Mouse (Mus musculus): ENCODE results near the gene Isg20l2. TPM values are rescaled to one million over a fixed set of nuclear protein-coding genes. Genes with fewer than 3 reads are reported as not detected.
A peak's percentile ranks its signal among the peaks of the same experiment; 100 is the strongest.

Gene Isg20l2
- total and polyA plus RNA-seq, 3 experiments, result 6.2 to 10.9 (median 10.6) TPM

DNA sequence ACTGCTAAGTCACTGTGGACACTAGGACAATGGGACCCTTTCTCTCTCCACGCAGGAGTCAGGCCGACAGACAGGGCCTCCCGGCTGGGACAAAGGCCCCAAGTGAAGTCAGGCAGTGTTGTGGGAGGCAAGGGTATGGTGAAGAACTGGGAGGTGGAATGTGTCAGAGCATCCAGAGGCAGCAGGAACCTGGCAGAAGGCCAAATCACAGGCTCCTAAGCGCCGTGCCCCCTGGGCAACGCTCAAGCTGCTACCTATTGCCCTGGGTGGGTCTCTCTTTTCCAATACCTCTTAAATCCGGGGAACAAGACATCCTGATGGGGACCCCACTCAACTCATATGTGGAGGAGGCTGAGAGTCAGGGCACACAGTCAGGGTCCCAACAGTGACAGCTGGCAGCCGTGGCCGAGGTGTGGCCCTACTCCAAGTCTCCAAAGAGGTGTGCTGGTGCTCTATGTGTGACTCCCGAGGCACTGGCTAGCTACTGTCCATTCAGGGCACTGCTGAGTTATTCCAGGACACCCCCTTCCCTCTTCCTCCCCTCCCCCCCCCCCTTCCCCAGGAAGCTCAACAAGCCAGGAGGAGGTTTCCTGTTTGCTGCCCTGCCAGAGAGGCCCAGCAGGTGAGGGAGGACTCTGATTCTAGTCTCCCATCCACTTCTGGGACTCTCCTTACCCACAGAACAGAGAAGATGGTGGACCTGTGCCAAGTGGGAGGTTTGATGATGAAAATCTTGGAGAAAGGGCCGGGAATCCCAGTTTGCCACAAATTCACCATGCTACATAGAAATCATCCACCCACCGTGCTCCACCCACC, 55.6 kb downstream of the Isg20l2 start:
- intact Hi-C loops (cut with DNase I), result no loop called here
- Histone ChIP-seq H3K9ac (ENCODE audit: low read depth, low read length) (no peak overlapping the region), H3K36me3 (ENCODE audit: control insufficient read depth, insufficient read depth, low read length) (no peaks in the 10 kb centered on the region), H3K4me3 (no peak overlapping the region), H3K27ac (peak overlapping the region; percentile 59), H3K79me2 (replicated peaks; ENCODE audit: control insufficient read depth, insufficient read depth, low read length) (no peaks in the 10 kb centered on the region), H3K27me3 (ENCODE audit: control insufficient read depth, insufficient read depth, low read length) (no peaks in the 10 kb centered on the region), H3K4me1 (ENCODE audit: control insufficient read depth, insufficient read depth, low read length) (peaks cover 45% of the 10 kb centered on the region)
- WGBS, result 25% methylated on average over 12 of the region's 12 CpGs
- peak; percentile 54; the same call in 1 of the 2 replicates for TF ChIP-seq EP300 (IDR thresholded peaks at IDR 0.05; ENCODE audit: insufficient read depth, low read depth, low read length)
- TF ChIP-seq POLR2A (IDR thresholded peaks at IDR 0.05; ENCODE audit: insufficient read depth, low read depth, low read length), result 0 out of 2 replicates have a peak, but pooled peaks have one; percentile 25
- no peak for TF ChIP-seq CTCF (IDR thresholded peaks at IDR 0.05)
- DNase-seq, result peak; percentile 32 to 43

- peak overlapping the region; percentile 59 for H3K27ac ChIP-seq
- H3K9ac ChIP-seq (ENCODE audit: low read depth, low read length), result 0 out of 2 replicates have a peak overlapping the region, but pooled peaks have one; percentile 15
- H3K36me3 ChIP-seq (ENCODE audit: control insufficient read depth, insufficient read depth, low read length), result no peaks in the 10 kb centered on the region
- intact Hi-C loops (cut with DNase I), result loop anchor here (1.0 kb wide), 2 partner anchors 17 to 52 kb away; no protein-coding TSS in a partner anchor
- H3K4me3 ChIP-seq, result peak overlapping the region; percentile 0; the same call in 1 of the 2 replicates
- DNase-seq, result peak; percentile 91 to 94
- TF ChIP-seq CTCF (IDR thresholded peaks at IDR 0.05) (peak; percentile 98), EP300 (IDR thresholded peaks at IDR 0.05; ENCODE audit: insufficient read depth, low read depth, low read length) (peak; percentile 92), POLR2A (IDR thresholded peaks at IDR 0.05; ENCODE audit: insufficient read depth, low read depth, low read length) (peak; percentile 37; the same call in 1 of the 2 replicates)
- 1% methylated on average over 17 of the region's 17 CpGs for WGBS
- H3K4me1 ChIP-seq (ENCODE audit: control insufficient read depth, insufficient read depth, low read length), result peaks cover 36% of the 10 kb centered on the region
- H3K27me3 ChIP-seq (ENCODE audit: control insufficient read depth, insufficient read depth, low read length), result no peaks in the 10 kb centered on the region
- no peaks in the 10 kb centered on the region for H3K79me2 ChIP-seq (replicated peaks; ENCODE audit: control insufficient read depth, insufficient read depth, low read length)
Measured at GRCm38 (mm10) chr3:87986868-87987267, 56.8 kb downstream of the Isg20l2 start.

DNA sequence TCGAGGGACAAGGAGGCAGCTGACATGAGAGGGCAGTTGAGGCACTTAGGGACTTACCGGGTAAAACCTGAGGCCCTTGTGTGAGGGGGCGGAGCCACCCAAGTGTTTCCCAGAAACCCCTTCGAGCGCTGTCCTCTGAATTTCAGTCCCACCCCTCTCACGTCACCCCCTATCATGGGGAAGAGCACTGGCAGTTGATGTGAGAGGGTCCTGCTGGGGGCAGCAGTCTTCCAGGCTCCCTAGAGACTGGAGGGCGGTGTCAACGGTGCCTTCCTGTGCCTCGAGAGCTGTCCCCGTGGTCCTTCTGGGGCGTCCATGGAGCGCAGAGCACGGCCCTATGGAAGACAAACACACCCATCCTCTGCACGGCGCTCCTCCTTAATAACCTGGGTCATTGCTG, 57.5 kb downstream of the Isg20l2 start:
- DNase-seq, result peak in 1 of 2 experiments; percentile 47
- H3K9ac ChIP-seq (ENCODE audit: low read depth, low read length), result peak overlapping the region; percentile 39
- no peaks in the 10 kb centered on the region for H3K79me2 ChIP-seq (replicated peaks; ENCODE audit: control insufficient read depth, insufficient read depth, low read length)
- peak overlapping the region; percentile 10; the same call in 1 of the 2 replicates for H3K4me3 ChIP-seq
- TF ChIP-seq POLR2A (IDR thresholded peaks at IDR 0.05; ENCODE audit: insufficient read depth, low read depth, low read length) (0 out of 2 replicates have a peak, but pooled peaks have one; percentile 18), CTCF (IDR thresholded peaks at IDR 0.05) (no peak)
- whole genome bisulfite sequencing, result 2% methylated on average over 15 of the region's 15 CpGs
- H3K4me1 ChIP-seq (ENCODE audit: control insufficient read depth, insufficient read depth, low read length), result peaks cover 30% of the 10 kb centered on the region
- no peak overlapping the region for H3K27ac ChIP-seq
- intact Hi-C loops (cut with DNase I), result loop anchor here (1.0 kb wide), 2 partner anchors 17 to 52 kb away; no protein-coding TSS in a partner anchor
- H3K36me3 ChIP-seq (ENCODE audit: control insufficient read depth, insufficient read depth, low read length), result no peaks in the 10 kb centered on the region
- H3K27me3 ChIP-seq (ENCODE audit: control insufficient read depth, insufficient read depth, low read length), result no peaks in the 10 kb centered on the region

DNA sequence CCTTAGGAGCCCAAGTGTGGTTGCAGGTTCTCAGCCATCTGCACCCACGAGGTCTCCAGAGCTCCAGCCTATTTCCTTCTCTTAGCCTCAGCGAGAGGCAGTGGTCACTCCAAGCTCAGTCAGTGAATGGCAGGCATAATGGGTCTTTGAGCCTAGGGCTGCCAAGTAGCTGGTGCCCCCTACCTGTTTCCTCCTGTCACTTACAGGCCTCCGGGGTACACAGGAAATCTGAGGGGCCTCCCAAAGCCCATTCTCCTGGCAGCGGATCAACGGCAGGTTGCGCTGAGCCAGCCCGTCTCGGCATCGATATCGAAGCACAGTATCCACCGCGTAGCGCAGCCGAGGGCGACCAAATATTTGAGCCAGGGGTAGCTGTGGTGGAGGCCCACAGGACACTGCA, 58.0 kb downstream of the Isg20l2 start:
- no peaks in the 10 kb centered on the region for H3K79me2 ChIP-seq (replicated peaks; ENCODE audit: control insufficient read depth, insufficient read depth, low read length)
- peak overlapping the region; percentile 10; the same call in 1 of the 2 replicates for H3K4me3 ChIP-seq
- no peak for DNase-seq
- intact Hi-C loops (cut with DNase I), result no loop called here
- H3K4me1 ChIP-seq (ENCODE audit: control insufficient read depth, insufficient read depth, low read length), result peaks cover 27% of the 10 kb centered on the region
- no peaks in the 10 kb centered on the region for H3K27me3 ChIP-seq (ENCODE audit: control insufficient read depth, insufficient read depth, low read length)
- H3K27ac ChIP-seq, result no peak overlapping the region
- 15% methylated on average over 15 of the region's 15 CpGs for WGBS
- TF ChIP-seq CTCF (IDR thresholded peaks at IDR 0.05), result no peak
- TF ChIP-seq EP300 (IDR thresholded peaks at IDR 0.05; ENCODE audit: insufficient read depth, low read depth, low read length), result no peak
- TF ChIP-seq POLR2A (IDR thresholded peaks at IDR 0.05; ENCODE audit: insufficient read depth, low read depth, low read length), result no peak
- no peak overlapping the region; the same call in 1 of the 2 replicates for H3K9ac ChIP-seq (ENCODE audit: low read depth, low read length)
- H3K36me3 ChIP-seq (ENCODE audit: control insufficient read depth, insufficient read depth, low read length), result no peaks in the 10 kb centered on the region

DNA sequence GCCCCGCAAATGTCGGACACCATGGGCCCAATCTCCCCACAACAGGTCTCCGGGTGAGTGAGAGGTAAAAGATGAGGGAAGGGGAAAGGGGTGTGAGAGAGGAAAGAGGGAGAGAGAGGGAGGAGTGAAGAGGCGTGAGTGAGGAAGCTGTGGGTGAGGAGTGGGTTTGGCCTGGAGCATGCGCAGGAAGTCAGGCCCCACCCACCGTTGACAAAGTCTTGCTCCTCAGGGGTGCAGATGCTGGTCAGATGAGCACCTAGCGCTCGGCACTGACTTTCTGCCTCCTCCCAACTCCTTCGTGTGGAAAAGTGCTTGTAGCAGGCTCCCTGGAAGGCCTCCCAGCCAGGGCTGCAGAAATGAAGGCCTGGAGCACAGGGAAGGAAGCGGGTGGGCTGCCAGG, 59.8 kb downstream of the Isg20l2 start:
- Histone ChIP-seq H3K4me3 (no peak overlapping the region), H3K27ac (no peak overlapping the region), H3K79me2 (replicated peaks; ENCODE audit: control insufficient read depth, insufficient read depth, low read length) (no peaks in the 10 kb centered on the region), H3K36me3 (ENCODE audit: control insufficient read depth, insufficient read depth, low read length) (no peaks in the 10 kb centered on the region), H3K9ac (ENCODE audit: low read depth, low read length) (no peak overlapping the region), H3K27me3 (ENCODE audit: control insufficient read depth, insufficient read depth, low read length) (no peaks in the 10 kb centered on the region), H3K4me1 (ENCODE audit: control insufficient read depth, insufficient read depth, low read length) (peaks cover 18% of the 10 kb centered on the region)
- DNase-seq, result no peak
- intact Hi-C loops (cut with DNase I), result no loop called here
- 49% methylated on average over 10 of the region's 10 CpGs for WGBS
- no peak for TF ChIP-seq CTCF (IDR thresholded peaks at IDR 0.05)
- TF ChIP-seq POLR2A (IDR thresholded peaks at IDR 0.05; ENCODE audit: insufficient read depth, low read depth, low read length), result no peak
- no peak for TF ChIP-seq EP300 (IDR thresholded peaks at IDR 0.05; ENCODE audit: insufficient read depth, low read depth, low read length)

Other genes starting within 250 kb of the Isg20l2 start
- gene Lrrc71, start 181.7 kb upstream of the Isg20l2 start, total RNA-seq (2021), result under 1 TPM; 0.36 to 0.47 TPM
- 0.26 and 1.1 TPM in 2 replicates for gene Lrrc71, start 181.7 kb upstream of the Isg20l2 start, polyA plus RNA-seq (2012; rRNA removed)
- under 1 TPM; 0.14 to 0.16 TPM for gene Ntrk1, start 135.2 kb upstream of the Isg20l2 start, total RNA-seq (2021)
- gene Ntrk1, start 135.2 kb upstream of the Isg20l2 start, polyA plus RNA-seq (2012; rRNA removed), result 0.38 and 0.57 TPM in 2 replicates
- under 1 TPM in 1 of 2 experiments, not detected in 1; 0.05 TPM for gene Insrr, start 133.4 kb upstream of the Isg20l2 start, total RNA-seq (2021)
- 0.04 TPM in 1 of 2 replicates, not detected in the other for gene Insrr, start 133.4 kb upstream of the Isg20l2 start, polyA plus RNA-seq (2012; rRNA removed)
- gene Pear1, start 106.0 kb upstream of the Isg20l2 start, total RNA-seq (2021), result 10 to 100 TPM; 17.1 to 18.7 TPM
- 42.5 and 45.0 TPM in 2 replicates for gene Pear1, start 106.0 kb upstream of the Isg20l2 start, polyA plus RNA-seq (2012; rRNA removed)
- gene Sh2d2a, start 83.6 kb upstream of the Isg20l2 start, total RNA-seq (2021), result under 1 TPM; 0.05 to 0.27 TPM
- 0.41 and 0.70 TPM in 2 replicates for gene Sh2d2a, start 83.6 kb upstream of the Isg20l2 start, polyA plus RNA-seq (2012; rRNA removed)
- gene Prcc, start 44.7 kb upstream of the Isg20l2 start, total RNA-seq (2021), result 10 to 100 TPM; 46.7 to 50.7 TPM
- 27.6 and 35.9 TPM in 2 replicates for gene Prcc, start 44.7 kb upstream of the Isg20l2 start, polyA plus RNA-seq (2012; rRNA removed)
- 100 to 1,000 TPM; 106 to 125 TPM for gene Hdgf, start 24.0 kb upstream of the Isg20l2 start, total RNA-seq (2021)
- 61.6 and 99.5 TPM in 2 replicates for gene Hdgf, start 24.0 kb upstream of the Isg20l2 start, polyA plus RNA-seq (2012; rRNA removed)
- gene Mrpl24, start 10.8 kb upstream of the Isg20l2 start, total RNA-seq (2021), result 10 to 100 TPM; 70.4 to 71.9 TPM
- 53.3 and 88.7 TPM in 2 replicates for gene Mrpl24, start 10.8 kb upstream of the Isg20l2 start, polyA plus RNA-seq (2012; rRNA removed)
- 1 to 10 TPM; 4.7 to 5.5 TPM for gene Rrnad1, start 403 bp downstream of the Isg20l2 start, total RNA-seq (2021)
- gene Rrnad1, start 403 bp downstream of the Isg20l2 start, polyA plus RNA-seq (2012; rRNA removed), result 17.2 and 18.7 TPM in 2 replicates
- gene Crabp2, start 18.4 kb downstream of the Isg20l2 start, total RNA-seq (2021), result under 1 TPM in 1 of 2 experiments, not detected in 1; 0.25 TPM
- not detected in 2 replicates for gene Crabp2, start 18.4 kb downstream of the Isg20l2 start, polyA plus RNA-seq (2012; rRNA removed)
- gene Nes, start 40.8 kb downstream of the Isg20l2 start, total RNA-seq (2021), result 10 to 100 TPM; 14.7 to 22.8 TPM
- 6.2 and 10.0 TPM in 2 replicates for gene Nes, start 40.8 kb downstream of the Isg20l2 start, polyA plus RNA-seq (2012; rRNA removed)
- under 1 TPM in 1 of 2 experiments, not detected in 1; 0.09 TPM for gene Bcan, start 69.9 kb downstream of the Isg20l2 start, total RNA-seq (2021)
- 0.32 and 0.55 TPM in 2 replicates for gene Bcan, start 69.9 kb downstream of the Isg20l2 start, polyA plus RNA-seq (2012; rRNA removed)
- not detected for gene Hapln2, start 97.3 kb downstream of the Isg20l2 start, total RNA-seq (2021)
- not detected in 2 replicates for gene Hapln2, start 97.3 kb downstream of the Isg20l2 start, polyA plus RNA-seq (2012; rRNA removed)
- gene Gpatch4, start 112.8 kb downstream of the Isg20l2 start, total RNA-seq (2021), result 1 to 10 TPM; 9.5 to 9.9 TPM
- gene Gpatch4, start 112.8 kb downstream of the Isg20l2 start, polyA plus RNA-seq (2012; rRNA removed), result 4.3 and 8.5 TPM in 2 replicates
- 10 to 100 TPM; 70.6 to 81.9 TPM for gene Naxe, start 128.2 kb downstream of the Isg20l2 start, total RNA-seq (2021)
- 86.6 and 96.7 TPM in 2 replicates for gene Naxe, start 128.2 kb downstream of the Isg20l2 start, polyA plus RNA-seq (2012; rRNA removed)
- not detected for gene Ttc24, start 148.0 kb downstream of the Isg20l2 start, total RNA-seq (2021)
- gene Ttc24, start 148.0 kb downstream of the Isg20l2 start, polyA plus RNA-seq (2012; rRNA removed), result 0.29 TPM in 1 of 2 replicates, not detected in the other
- under 1 TPM; 0.21 to 0.45 TPM for gene Iqgap3, start 151.7 kb downstream of the Isg20l2 start, total RNA-seq (2021)
- 0.64 and 1.1 TPM in 2 replicates for gene Iqgap3, start 151.7 kb downstream of the Isg20l2 start, polyA plus RNA-seq (2012; rRNA removed)
- 100 to 1,000 TPM; 118 to 129 TPM for gene Mef2d, start 212.1 kb downstream of the Isg20l2 start, total RNA-seq (2021)
- 119 and 122 TPM in 2 replicates for gene Mef2d, start 212.1 kb downstream of the Isg20l2 start, polyA plus RNA-seq (2012; rRNA removed)

Measured in heart, adult 2 months (tissue).